Mouse (Mus musculus): Measurements from ENCODE around the gene Atp2a1. TPM values are rescaled to one million over a fixed set of nuclear protein-coding genes. Genes with fewer than 3 reads are reported as not detected.

The Atp2a1 gene
- polyA plus RNA-seq, 1 experiment from 2014 or later: 9.5 TPM

GRCm38 (mm10) chr7:126467834-126468627 is 5.1 kb upstream of the Atp2a1 start:
- Histone ChIP-seq H3K4me3 (no peak overlapping the region), H3K27me3 (ENCODE audit: insufficient read depth, poor library complexity, severe bottlenecking) (no peaks in the 10 kb centered on the region), H3K36me3 (peaks cover 64% of the 10 kb centered on the region), H3K27ac (0 out of 2 replicates have a peak overlapping the region, but pooled peaks have one; percentile 4), H3K9me3 (no peaks in the 10 kb centered on the region), H3K4me1 (peaks cover 59% of the 10 kb centered on the region)
- WGBS: 81% methylated on average over 18 of the region's 18 CpGs
- DNase-seq (ENCODE audit: low spot score): no peak

GRCm38 (mm10) chr7:126467271-126467670 is 4.4 kb upstream of the Atp2a1 start:
- H3K27ac ChIP-seq: no peak overlapping the region

GRCm38 (mm10) chr7:126466707-126467106 is 3.8 kb upstream of the Atp2a1 start:
- WGBS: 86% methylated on average over 5 of the region's 5 CpGs
- Histone ChIP-seq H3K9me3 (no peaks in the 10 kb centered on the region), H3K36me3 (peaks cover 51% of the 10 kb centered on the region), H3K4me1 (peaks cover 62% of the 10 kb centered on the region), H3K27me3 (ENCODE audit: insufficient read depth, poor library complexity, severe bottlenecking) (0 out of 2 replicates have a peak, but pooled peaks cover 2% of the 10 kb centered on the region), H3K27ac (peak overlapping the region; percentile 82; the same call in 1 of the 2 replicates), H3K4me3 (no peak overlapping the region)
- no peak for DNase-seq (ENCODE audit: low spot score)

More at GRCm38 (mm10) chr7:126467271-126467670, 4.4 kb upstream of the Atp2a1 start:
- no peaks in the 10 kb centered on the region for H3K27me3 ChIP-seq (ENCODE audit: insufficient read depth, poor library complexity, severe bottlenecking)
- no peaks in the 10 kb centered on the region for H3K9me3 ChIP-seq
- WGBS: 66% methylated on average over 5 of the region's 5 CpGs
- H3K4me1 ChIP-seq: peaks cover 60% of the 10 kb centered on the region
- H3K36me3 ChIP-seq: peaks cover 57% of the 10 kb centered on the region
- H3K4me3 ChIP-seq: no peak overlapping the region
- DNase-seq (ENCODE audit: low spot score): no peak

- peak overlapping the region; percentile 82 for H3K27ac ChIP-seq
- peaks cover 66% of the 10 kb centered on the region for H3K4me1 ChIP-seq
- 68% methylated on average over 9 of the region's 9 CpGs for WGBS
- H3K9me3 ChIP-seq: no peaks in the 10 kb centered on the region
- peaks cover 8% of the 10 kb centered on the region; the same call in 1 of the 2 replicates for H3K27me3 ChIP-seq (ENCODE audit: insufficient read depth, poor library complexity, severe bottlenecking)
- H3K4me3 ChIP-seq: 0 out of 2 replicates have a peak overlapping the region, but pooled peaks have one; percentile 34
- peaks cover 45% of the 10 kb centered on the region for H3K36me3 ChIP-seq
- DNase-seq (ENCODE audit: low spot score): no peak
These were observed 3.2 kb upstream of the Atp2a1 start for GRCm38 (mm10) chr7:126466116-126466515.

- WGBS: 22% methylated on average over 7 of the region's 7 CpGs
- Histone ChIP-seq H3K27me3 (ENCODE audit: insufficient read depth, poor library complexity, severe bottlenecking) (peaks cover 11% of the 10 kb centered on the region; the same call in 1 of the 2 replicates), H3K4me1 (peaks cover 71% of the 10 kb centered on the region), H3K27ac (peak overlapping the region; percentile 82), H3K4me3 (peak overlapping the region; percentile 34), H3K36me3 (peaks cover 38% of the 10 kb centered on the region), H3K9me3 (no peaks in the 10 kb centered on the region)
- no peak for DNase-seq (ENCODE audit: low spot score)
These were observed 2.5 kb upstream of the Atp2a1 start for GRCm38 (mm10) chr7:126465246-126466030.

DNA sequence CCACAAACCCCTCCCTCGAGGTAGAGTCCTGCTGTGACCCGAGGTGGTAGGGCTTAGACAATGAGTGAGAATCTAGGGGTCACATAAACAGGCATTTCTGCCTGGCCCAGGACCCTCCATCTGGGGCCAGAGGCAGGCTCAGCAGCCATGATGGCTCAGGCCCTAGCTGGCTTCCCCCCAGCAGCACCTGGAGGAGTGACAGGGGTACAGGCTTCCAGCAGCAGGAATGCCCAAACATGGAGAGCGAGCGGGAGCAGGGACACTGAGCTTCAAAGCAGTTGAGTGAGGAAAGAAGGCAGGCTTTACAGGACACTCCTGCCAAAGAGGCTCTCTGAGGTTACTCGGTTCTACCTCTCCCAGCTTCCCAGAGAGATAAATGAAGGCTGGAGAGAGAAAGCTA is 1.9 kb upstream of the Atp2a1 start:
- peaks cover 11% of the 10 kb centered on the region; the same call in 1 of the 2 replicates for H3K27me3 ChIP-seq (ENCODE audit: insufficient read depth, poor library complexity, severe bottlenecking)
- H3K27ac ChIP-seq: peak overlapping the region; percentile 82
- H3K4me1 ChIP-seq: peaks cover 71% of the 10 kb centered on the region
- DNase-seq (ENCODE audit: low spot score): no peak
- WGBS: 21% methylated on average over 5 of the region's 5 CpGs
- H3K4me3 ChIP-seq: no peak overlapping the region
- H3K36me3 ChIP-seq: peaks cover 32% of the 10 kb centered on the region
- H3K9me3 ChIP-seq: no peaks in the 10 kb centered on the region

GRCm38 (mm10) chr7:126464121-126464520 is 1.2 kb upstream of the Atp2a1 start:
- Histone ChIP-seq H3K27me3 (ENCODE audit: insufficient read depth, poor library complexity, severe bottlenecking) (peaks cover 11% of the 10 kb centered on the region; the same call in 1 of the 2 replicates), H3K27ac (peak overlapping the region; percentile 82), H3K36me3 (peaks cover 25% of the 10 kb centered on the region), H3K4me3 (no peak overlapping the region), H3K9me3 (no peaks in the 10 kb centered on the region), H3K4me1 (peaks cover 77% of the 10 kb centered on the region)
- DNase-seq (ENCODE audit: low spot score): no peak
- WGBS: 54% methylated on average over 4 of the region's 4 CpGs

- WGBS: 35% methylated on average over 4 of the region's 4 CpGs
- peak overlapping the region; percentile 82 for H3K27ac ChIP-seq
These were observed 639 bp upstream of the Atp2a1 start for GRCm38 (mm10) chr7:126463547-126463946.

DNA sequence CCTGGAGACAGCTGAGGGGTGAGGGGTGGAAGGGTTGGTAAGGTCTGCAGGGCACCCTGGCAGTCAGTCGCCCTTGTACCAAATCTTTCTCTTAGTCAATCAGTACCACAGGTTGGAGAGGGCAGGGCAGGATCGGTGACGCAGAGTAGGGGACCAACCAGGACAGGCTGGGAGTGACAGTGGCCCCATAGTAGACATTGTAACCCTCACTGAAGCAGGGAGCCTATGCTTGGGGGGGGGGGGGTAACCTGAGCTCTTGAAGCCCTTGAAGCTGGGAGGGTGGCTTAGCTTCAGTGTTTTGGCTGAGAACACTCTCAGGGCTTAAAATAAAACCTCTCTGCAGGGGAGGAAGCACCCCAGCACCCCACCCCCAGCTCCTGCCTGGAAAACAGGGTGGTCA is 1.3 kb downstream of the Atp2a1 start:
- H3K4me3 ChIP-seq: no peak overlapping the region
- H3K36me3 ChIP-seq: 0 out of 2 replicates have a peak, but pooled peaks cover under 1% of the 10 kb centered on the region
- 41% methylated on average over 3 of the region's 3 CpGs for WGBS
- no peak for DNase-seq (ENCODE audit: low spot score)
- no peaks in the 10 kb centered on the region for H3K9me3 ChIP-seq
- peaks cover 11% of the 10 kb centered on the region; the same call in 1 of the 2 replicates for H3K27me3 ChIP-seq (ENCODE audit: insufficient read depth, poor library complexity, severe bottlenecking)
- H3K27ac ChIP-seq: peak overlapping the region; percentile 62; the same call in 1 of the 2 replicates
- H3K4me1 ChIP-seq: peaks cover 77% of the 10 kb centered on the region

More at GRCm38 (mm10) chr7:126463547-126463946, 639 bp upstream of the Atp2a1 start:
- H3K36me3 ChIP-seq: peaks cover 19% of the 10 kb centered on the region
- peaks cover 83% of the 10 kb centered on the region for H3K4me1 ChIP-seq
- H3K4me3 ChIP-seq: no peak overlapping the region
- DNase-seq (ENCODE audit: low spot score): no peak
- H3K27me3 ChIP-seq (ENCODE audit: insufficient read depth, poor library complexity, severe bottlenecking): peaks cover 11% of the 10 kb centered on the region; the same call in 1 of the 2 replicates
- H3K9me3 ChIP-seq: no peaks in the 10 kb centered on the region

- Histone ChIP-seq H3K36me3 (no peaks in the 10 kb centered on the region), H3K9me3 (no peaks in the 10 kb centered on the region), H3K4me1 (peaks cover 74% of the 10 kb centered on the region), H3K4me3 (no peak overlapping the region), H3K27ac (no peak overlapping the region), H3K27me3 (ENCODE audit: insufficient read depth, poor library complexity, severe bottlenecking) (peaks cover 11% of the 10 kb centered on the region; the same call in 1 of the 2 replicates)
- WGBS: 55% methylated on average over 10 of the region's 10 CpGs
- DNase-seq (ENCODE audit: low spot score): no peak
These were observed 2.1 kb downstream of the Atp2a1 start for GRCm38 (mm10) chr7:126460623-126461399.

DNA sequence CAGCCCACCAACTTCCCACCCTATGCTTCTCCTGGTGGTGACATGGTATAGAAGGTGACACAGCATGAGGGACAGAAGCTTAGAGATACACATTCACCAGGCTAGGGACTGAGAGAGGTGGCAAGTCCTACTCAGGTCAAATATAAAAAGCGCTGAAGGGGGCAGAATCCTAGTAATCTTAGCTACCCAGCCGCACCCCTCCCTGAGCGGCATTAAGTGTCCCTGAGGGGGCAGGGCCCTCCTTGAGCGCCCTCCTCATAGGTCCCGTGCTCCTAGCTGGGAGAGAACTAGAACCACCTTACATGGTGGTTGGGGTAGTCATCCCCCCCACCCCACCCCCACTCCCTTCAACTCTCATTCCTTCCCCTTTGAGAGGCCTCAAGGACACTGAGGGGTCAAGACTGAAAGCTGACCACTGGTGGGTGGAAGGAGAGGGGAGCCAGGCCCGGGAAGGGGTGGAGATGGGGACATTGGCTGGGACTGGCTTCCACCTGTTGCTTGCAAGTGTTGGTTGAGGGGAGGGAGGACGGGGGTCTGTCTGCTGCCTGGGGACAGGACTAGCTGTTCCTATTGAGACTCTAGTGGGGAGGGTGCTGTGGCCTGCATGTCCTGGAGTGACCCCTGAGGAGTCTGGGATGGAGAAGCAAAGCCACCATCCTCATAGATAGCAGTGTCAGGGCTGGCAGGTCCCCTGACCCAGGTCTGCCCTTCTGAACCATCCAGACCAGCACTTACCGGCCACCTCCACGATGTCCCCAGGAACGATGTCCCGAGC is 3.9 kb downstream of the Atp2a1 start:
- WGBS: 70% methylated on average over 11 of the region's 11 CpGs

More for the DNA sequence above, 3.9 kb downstream of the Atp2a1 start:
- Histone ChIP-seq H3K9me3 (no peaks in the 10 kb centered on the region), H3K27me3 (ENCODE audit: insufficient read depth, poor library complexity, severe bottlenecking) (peaks cover 11% of the 10 kb centered on the region; the same call in 1 of the 2 replicates), H3K36me3 (no peaks in the 10 kb centered on the region), H3K4me3 (no peak overlapping the region), H3K4me1 (peaks cover 56% of the 10 kb centered on the region), H3K27ac (peak overlapping the region; percentile 71)
- DNase-seq (ENCODE audit: low spot score): no peak
